Mouse (Mus musculus): ENCODE data around the gene Ptpre.
A peak's percentile ranks its signal among the peaks of the same experiment; 100 is the strongest.
"Not testable (repeated sequence)": the region's sequence is repeated elsewhere in the genome, so short reads cannot be mapped to it uniquely, and the experiment has no call there.

The Ptpre gene

DNA sequence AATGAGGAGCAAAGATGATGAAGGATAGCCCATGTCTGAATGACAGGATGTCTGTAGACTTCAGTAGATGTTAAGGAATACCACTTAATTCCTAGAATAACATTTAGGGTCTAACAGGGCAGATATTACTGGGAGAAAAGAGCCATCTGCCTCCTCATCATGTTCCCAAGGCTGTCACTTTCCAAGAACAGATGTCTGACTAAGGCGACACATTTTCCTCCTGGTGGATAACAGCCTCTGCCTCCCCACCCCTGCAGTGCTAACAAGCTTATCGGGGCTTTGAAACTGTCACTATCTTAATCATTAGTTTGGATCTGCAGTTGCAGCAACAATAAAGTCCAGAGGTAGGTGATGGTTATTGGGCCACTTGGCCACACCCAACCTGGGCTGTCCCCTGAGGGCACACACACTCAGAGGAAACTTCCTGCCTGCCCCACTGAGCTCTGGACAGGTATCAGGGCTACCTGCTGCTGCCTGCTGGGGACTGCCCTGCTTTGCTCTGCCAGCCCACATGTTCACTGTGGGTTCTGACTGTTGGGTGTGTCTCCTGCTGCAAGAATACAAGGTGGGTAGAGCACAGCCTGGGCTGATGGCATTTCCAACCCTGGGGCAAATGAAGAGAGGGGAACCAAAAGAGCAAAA lies 2.6 kb upstream of the Ptpre start:
- DNase-seq (ENCODE audit: low spot score), result no peak

DNA sequence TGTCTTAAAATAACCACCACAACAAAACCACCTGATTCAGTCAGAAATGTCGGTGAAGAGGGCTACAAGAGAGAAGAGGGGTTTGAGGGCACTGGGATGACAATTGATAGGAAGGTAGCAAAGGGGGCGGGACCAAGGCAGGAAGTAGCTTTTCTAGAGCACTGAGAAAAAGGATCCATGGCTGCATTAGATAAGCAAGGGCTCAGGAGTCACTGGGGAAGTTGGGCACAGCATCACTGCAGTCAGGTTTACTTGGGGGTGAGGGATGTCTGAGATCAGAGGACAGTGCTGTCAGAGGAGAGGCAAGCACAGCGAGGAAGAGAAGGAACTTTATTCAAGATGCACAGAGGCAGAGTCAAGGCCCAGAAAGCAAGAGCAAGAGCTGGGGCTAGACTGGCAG lies 1.4 kb upstream of the Ptpre start:
- DNase-seq (ENCODE audit: low spot score), result no peak

DNA sequence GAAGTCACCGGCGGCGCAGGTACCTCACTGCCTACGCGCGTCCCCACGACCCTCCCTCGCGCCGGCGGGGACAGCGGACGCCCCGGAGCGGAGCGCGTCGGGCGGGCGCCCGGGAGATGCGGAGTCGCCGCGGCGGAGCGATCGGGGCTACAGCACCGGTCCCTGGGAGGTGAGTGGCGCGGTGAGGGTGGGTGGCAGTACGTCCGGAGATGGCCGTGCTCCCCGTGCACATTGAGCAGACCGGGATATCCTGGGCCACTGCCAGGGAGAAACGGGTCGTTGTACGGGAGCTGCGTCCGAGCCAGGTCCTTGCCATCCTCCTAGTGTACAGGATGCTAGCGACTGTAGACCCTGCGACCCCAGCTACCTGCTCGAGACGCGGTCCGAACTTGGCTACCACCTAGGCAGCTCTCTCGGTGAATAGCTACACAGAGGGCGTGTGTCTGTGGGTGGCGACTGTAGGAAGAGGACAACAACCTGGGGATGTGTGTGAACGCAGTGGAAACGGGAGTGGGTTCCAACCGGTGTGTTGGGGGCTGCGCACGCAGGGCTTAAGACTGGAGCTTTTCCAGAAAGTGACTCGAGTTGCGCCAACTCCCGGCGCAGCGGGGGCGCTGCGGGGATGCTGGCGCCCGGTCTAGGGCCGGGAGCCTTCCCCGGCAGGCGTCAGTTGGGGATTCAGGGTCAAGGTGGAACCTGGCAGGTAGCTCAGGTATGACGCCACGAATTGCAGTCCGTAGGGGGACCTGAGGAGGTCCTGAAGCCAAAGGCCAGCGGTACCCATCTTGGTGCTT lies 864 bp downstream of the Ptpre start:
- no peak for DNase-seq (ENCODE audit: low spot score)

DNA sequence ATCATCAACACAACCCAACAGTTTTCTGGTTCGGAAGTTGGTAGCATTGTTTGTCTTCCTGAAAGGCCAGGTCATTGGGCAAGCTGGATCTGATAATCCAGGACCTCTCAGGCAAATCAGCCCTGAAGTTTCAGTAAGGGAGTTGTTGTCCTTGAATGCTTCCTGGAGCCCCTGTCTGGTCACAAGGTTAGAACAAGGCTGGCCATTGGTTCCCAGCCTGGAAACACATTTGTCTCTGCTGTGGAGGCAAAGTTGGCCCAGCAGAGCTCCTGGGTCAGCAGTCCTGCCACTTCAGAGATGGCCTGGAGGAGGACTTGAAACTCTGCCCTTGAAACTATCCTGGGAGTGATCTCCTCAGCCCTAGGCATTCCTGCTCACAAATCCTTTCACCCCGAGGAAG lies 2.1 kb downstream of the Ptpre start:
- DNase-seq (ENCODE audit: low spot score), result no peak

DNA sequence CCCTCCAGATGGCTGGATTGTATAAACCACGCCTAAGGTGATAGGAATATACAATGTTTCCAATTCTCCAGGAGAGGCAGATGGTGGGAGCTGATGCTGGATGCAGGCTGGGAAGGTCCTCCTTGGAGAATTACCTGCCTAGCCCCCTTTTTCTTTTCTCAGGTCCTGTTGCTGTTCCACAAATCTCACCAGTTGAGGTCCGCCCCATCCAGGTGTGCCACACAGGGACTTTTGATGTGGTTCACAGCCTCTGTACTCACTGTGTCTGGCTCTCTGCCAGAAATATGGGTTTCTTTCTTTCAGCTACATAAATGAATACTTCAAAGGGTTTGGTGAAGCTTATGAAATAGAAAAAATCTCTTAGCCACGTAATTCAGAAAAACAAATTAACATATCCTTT lies 5.0 kb downstream of the Ptpre start:
- DNase-seq (ENCODE audit: low spot score), result no peak

DNA sequence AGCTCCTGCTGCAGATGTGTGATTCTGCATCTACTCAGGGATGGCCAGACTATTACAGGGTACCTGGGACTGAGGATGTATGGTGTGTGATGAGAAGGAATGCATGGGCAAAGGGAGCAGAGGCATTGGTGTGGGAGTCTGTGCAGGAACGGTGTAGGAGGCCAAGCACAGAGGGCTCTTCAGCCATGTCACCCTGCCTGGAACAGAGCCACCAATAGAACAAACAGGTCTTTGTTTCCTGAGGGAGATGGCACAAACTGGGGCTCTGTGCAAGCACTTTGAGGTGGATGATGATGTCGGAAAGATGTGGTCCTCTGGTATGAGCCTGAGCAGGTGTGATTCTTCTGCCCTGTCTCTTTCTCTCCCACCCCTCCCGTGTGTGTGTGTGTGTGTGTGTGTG lies 5.8 kb downstream of the Ptpre start:
- DNase-seq (ENCODE audit: low spot score), result no peak

DNA sequence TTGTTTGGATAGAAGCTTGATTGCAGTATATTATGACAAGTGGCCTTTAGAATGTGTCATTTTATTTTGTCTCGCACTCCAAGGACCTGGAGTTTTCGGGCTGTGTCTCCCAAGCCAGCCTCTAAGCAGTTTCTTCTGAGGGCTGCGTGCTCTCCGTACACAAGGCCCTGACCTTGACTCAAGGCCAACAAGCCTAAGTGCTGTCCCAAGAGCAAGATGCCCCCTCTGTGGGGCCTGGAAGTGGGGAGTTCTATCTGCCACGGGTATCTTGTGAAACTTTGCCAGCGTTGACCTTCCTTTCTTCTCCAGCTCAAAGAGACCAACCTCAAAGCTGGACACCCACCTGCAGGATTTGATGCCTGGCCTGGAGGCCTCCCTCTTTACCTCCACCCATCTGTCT lies 7.0 kb downstream of the Ptpre start:
- no peak for DNase-seq (ENCODE audit: low spot score)

DNA sequence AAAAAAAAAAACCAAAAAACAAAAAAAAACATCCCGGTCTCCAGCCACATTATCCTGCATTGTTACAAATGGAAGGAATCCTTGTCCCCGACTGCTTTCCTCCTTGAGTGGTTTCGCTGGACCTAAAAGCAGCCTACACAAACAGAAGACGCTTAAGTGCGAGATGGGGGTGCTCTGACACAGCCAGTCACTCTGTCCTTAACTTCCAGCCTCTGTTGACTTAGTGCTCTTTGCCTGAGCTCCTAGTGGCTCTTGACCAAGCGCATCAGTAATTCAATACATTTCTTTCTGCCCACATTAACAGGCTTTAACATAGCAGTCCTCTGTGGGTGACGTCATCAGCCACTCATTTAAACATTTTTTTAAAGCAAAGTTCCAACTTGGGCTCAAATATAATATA lies 8.7 kb downstream of the Ptpre start:
- no peak for DNase-seq (ENCODE audit: low spot score)

DNA sequence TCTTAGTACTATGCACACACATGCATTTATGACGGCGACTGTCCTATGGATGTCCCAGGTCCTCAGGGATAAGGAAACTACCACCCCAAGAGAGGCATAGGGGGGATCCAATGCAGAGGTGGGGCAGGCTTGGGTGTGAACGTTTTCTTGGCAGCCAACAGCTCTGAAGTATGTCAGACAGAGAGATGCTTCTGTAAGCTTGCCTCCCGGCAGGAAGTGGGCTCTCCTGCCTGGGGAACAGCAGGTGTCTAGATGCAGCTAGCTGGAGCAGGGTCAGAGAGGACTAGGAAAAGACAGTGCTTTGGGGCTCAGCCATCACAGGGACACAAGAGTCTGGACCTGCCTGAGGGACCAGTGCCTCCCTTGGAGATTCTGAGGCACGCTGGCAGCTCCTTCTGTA lies 9.2 kb downstream of the Ptpre start:
- no peak for DNase-seq (ENCODE audit: low spot score)

DNA sequence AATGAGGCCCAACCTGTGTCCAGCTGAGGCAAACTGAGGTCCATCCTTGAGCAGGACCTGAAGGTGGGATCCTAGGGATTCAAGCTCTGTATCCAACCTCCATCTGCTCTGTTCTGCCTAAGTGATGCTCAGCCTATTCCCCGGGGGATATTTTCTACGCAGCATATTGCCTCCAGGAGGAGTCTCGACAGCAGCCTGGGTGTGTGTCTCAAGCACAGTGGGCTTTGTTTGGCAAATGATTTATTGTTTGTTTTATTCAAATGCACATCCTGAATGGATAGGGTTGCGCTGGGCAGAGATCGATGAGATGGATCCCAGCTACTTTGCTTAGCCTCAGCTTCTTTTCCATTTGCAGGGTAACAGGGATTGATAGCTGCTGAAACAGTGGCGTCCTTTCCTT lies 11.2 kb downstream of the Ptpre start:
- DNase-seq (ENCODE audit: low spot score), result no peak

DNA sequence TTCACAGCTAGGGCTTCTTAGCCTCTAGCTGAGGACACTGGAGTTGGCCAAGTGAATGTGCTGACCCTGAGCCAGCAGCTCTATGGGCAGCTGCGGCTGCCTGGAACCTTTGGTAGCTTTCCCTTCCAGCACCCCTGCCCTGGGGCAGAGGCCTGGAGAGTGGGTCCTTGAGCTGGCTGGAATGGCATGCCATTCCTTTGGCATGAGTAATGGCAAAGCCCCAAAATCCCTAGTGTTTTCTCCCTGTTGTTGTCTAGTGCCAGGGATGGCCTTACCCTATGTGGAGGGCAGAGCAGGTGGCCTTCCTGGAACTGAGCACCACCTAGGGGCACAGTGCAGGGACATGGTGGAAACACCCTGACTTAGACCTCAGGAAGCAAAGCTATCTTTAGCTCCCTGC lies 14.3 kb downstream of the Ptpre start:
- DNase-seq (ENCODE audit: low spot score), result peak; percentile 64

DNA sequence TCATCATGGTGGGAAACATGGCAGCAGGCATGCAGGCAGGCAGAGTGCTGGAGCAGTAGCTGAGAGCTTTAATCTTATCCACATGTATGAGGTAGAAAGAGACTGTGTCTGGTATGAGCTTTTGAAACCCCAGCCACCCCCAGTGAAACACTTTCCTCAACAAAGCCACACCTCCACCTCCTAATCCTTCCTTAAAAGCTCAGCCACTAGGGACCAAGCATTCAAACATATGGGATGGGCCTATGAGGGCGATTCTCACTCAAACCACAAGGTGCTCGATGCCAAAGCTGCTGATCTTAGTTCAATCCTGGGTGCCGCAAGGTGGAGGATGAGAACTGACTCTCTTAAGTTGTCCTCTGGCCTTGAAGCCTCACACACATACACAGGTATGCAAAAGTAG lies 16.3 kb downstream of the Ptpre start:
- DNase-seq (ENCODE audit: low spot score), result no peak

DNA sequence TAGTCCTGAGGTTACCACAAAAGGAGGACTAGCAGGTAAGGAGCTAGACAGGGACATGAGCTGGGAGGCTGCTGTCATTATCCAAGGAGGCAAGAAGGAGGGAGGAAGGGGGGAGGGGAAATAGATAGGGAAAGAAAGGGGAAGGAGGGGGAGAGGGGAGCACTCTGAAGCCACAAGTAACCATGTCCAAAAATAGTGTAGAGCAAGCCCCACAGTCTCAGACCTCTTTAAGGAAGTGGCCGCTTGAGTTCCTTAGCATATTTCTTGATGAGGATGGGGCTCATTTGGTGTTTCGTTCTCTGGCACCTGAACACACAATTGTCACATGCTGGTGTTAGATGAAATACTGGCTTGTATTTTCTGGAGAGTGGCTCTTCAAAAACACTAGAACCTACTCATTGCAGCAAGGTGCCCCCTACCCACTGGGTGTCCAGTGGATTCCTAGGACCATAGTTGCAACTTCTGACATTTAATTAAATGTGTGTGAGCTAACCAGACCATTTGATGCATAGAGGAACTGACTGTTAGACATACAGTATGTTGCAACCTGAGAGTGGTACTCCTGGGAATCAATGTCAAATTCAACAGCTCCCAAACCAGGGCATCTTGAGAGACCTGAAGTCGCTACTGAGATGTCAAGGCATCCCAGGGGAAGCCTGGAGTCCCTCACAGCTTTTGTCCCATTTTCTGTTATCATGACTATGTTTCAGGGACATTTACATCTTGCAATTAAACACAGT lies 19.6 kb downstream of the Ptpre start:
- no peak for DNase-seq (ENCODE audit: low spot score)

DNA sequence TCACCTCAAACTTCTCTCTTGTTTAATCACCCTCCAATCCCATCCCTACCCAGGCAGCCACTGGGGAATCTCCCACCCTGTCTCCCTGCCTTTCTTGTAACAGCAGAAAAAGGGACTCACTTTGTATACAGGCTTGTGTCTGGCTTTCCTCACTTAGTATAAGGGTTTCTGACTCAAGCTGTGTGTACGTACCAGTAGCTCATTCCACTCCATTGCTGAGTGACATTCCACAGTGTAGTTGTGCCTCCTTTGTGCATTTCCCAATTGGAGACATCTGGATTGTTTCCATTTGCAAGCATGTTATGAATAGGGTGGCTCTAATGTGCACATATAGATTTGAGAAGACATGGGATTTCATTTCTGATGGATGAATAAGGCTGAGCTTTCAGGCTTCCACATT lies 23.0 kb downstream of the Ptpre start:
- DNase-seq (ENCODE audit: low spot score), result no peak

DNA sequence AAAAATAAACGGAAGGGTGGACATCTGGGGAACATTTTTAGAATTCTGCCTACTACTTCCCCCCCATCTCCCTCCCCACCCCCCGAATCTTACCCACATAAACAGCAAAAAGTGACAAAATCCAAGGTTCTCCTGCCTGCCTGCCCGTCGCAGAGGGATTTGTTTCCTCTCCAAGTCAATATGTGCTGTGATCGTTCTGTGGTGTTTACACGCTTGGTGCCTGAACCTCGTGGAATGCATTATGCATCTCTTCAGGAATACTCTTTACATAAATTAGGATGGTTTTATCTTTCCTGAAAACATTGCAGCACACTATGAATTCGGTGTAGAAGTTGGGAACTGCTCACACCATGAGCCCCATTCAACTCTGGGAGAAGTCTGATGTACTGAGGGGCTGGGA lies 26.7 kb downstream of the Ptpre start:
- no peak for DNase-seq (ENCODE audit: low spot score)

DNA sequence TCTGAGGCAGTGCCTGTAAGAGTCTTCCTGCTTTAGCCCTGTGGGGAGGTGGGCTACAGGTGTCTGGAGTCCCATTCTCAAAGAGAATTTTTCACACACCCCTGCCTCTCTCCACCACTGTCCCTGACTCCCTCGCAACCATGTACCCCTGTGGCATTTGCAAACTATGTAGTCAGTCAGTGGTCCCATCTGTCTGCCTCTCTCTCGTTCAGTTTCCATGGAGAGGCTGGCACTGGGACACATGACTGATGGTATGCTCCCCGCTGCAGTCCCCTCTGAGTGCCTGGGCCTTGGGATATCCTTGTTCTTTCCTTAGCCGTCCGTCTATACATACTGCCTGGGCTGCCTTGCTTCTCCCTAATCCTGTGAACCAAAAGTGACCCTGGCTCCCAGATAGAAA lies 28.7 kb downstream of the Ptpre start:
- DNase-seq (ENCODE audit: low spot score), result no peak

DNA sequence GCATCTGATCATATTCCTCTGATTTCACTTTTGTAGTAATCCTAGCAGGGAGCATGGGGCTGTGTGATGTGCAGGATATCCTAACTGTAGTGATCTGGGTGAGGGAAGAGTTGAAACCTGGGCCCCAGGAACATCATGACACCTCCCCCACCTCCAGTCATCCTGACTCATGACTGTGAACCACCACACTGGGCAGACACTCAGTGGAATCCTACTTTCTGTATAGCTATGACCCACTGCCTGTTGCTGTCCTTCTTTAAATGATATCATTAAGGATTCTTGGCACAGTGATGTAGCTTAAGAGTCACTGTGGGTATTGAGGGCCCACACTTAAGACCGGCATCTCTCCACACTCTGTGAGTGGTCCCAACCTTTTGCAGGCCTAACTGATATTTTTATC lies 30.3 kb downstream of the Ptpre start:
- no peak for DNase-seq (ENCODE audit: low spot score)

DNA sequence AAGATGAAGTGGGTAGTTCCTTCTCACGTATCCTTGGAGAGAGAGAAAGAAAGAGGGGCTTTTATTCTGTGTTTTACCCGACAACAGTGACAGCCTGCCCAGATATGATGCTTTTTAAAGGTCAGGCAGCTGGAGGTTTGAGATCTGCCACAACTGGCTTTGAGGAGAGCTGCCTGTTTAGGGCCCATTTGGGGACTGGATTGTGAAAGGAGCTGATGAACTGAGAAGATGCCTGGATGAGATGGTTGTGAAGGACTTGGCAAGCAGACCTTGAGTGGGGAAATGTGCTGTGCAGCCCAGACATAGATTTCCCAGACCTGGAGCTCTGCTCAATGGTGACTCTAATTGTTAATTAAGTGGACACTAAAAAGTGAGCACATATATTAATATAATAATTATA lies 31.3 kb downstream of the Ptpre start:
- no peak for DNase-seq (ENCODE audit: low spot score)

DNA sequence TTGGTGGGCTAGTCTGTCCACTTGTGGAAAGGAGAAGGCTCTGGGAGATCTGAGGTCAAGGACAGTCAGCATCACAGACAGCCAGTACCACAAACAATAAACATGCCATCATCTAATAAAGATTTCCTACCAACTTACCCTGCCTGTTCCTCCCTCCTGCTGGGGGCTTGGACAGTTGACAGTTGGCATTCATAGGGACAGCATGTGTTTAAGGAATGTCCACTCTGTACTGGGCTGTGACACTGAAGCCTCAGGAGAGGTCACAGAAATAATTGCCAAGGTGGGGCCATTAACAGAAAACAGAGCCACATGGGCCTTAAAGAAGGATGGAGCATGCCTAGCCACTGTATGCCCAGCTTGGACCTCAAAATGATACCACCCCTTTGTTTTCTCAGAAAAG lies 34.1 kb downstream of the Ptpre start:
- DNase-seq (ENCODE audit: low spot score), result no peak

DNA sequence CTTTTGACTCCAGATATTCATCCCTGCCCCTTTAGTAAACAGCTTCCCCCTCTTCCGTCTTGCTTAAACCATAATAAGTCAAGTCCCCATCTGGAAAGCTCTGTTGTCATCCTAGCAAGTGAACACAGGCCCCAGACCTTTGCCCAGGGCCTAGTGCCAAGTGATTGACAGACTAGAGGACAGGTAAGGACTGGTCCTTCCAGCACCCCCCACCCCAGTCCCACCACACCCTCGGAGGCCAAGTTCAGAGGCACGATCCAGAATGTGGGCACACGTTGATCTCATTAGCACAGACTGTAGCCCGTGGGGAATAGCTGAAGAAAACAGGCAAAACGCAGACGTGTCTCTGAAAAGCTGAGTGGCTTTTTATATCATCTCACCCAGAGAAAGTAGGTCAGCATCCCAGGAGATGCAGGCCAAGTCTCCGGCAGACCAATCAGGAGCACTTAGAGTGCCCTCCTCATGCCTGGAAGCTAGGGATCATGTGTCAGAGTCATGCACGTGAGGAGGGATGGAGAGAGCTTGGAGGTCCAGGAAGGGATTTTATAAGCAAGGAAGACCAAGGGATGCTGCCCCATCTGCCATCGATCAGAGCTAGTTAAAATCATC lies 34.8 kb downstream of the Ptpre start:
- DNase-seq (ENCODE audit: low spot score), result no peak

DNA sequence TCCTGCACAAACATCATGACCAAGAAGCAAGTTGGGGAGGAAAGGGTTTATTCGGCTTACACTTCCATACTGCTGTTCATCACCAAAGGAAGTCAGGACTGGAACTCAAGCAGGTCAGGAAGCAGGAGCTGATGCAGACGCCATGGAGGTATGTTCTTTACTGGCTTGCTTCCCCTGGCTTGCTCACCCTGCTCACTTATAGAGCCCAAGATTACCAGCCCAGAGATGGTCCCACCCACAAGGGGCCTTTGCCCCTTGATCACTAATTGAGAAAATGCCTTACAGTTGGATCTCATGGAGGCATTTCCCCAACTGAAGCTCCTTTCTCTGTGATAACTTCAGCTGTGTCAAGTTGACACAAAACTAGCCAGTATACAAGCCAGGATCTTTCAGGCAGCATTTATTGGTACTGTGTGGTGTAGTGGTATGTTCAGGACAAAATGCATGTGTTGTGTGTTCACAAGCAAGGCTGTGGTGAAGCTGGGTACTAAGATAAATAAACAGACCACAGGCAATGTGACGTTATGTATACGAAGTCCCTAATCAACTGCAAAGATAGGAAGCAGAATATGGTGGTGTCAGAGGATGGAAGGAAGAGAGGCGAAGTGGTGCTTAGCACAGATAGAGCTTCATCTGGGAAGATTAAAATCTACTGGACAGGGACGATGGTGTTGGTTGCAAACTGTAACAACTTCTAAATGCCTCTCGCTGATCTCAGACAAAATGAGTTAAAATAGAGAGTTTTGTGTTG lies 38.2 kb downstream of the Ptpre start:
- not testable (repeated sequence) for DNase-seq (ENCODE audit: low spot score)

DNA sequence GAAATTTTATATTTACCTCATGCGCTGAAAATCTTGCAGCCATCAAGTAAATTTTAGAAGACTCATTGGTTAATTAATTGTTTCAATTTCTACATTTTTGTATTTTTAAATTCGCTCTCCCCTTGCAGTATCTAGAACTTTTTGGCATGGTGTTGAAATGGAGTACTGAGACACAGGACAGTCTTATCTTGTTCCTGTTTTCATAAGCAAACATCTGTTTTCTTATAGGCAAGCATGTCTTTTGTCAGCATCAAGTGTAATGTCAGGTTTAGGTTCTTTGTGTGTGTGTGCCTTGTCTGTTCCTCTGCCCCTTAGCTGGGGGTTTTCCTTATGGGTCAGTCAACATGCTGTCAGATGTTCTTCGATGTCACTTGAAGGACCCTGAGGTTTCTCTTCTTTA lies 39.0 kb downstream of the Ptpre start:
- DNase-seq (ENCODE audit: low spot score), result no peak

All from adipocyte (in vitro differentiated cells).